Mouse (Mus musculus) monocyte, adult 2 months (primary cell): ENCODE measurements around the gene Adck1.
"Not testable (repeated sequence)": the region's sequence is repeated elsewhere in the genome, so short reads cannot be mapped to it uniquely, and the experiment has no call there.

Source experiments
- DNase-seq, 2 experiments: peaks; one replicate each; pipeline ENCODE4 v3.0.0; 2022; ENCODE audit warnings: low spot score in 2 of 2, low read depth in 1 of 2

The Adck1 gene

DNA sequence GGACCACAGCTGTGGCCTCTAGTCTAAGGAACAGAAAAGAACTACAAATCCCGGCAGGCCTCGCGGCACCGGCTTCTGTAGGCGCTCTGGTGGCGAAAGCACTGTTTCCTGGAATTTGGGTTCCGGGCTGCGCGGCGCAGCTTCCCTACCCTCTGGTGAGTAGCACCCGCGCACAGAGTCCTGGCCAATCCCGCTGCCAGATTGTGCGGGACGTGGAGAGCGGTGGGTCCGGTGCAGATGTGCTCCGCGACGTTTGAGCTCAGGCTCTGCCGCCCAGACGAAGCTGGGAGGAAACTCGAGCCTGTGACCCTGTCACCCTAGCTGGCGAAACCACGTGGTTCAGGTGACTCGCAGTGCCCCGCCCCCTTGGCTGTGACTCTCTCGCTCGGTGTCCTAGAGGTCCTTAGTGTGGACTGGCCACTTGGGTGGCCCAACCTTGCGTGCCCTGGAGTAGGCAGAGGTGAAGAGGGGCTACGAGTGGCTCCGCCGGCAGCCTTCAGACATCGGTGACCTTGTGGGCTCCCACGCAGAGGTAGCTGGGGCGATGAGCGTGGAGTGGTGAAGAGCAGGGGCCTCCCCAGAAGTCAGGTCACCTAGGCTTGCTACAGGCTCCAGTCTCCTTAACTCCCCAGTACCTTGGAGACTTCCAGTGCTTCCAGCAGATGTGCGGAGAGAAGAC, at the start of gene Adck1:
TSS of gene Adck1 (plus strand) at position 114 of the 679 bp plus-strand sequence.
- peak; percentile 62 to 77 for DNase-seq

DNA sequence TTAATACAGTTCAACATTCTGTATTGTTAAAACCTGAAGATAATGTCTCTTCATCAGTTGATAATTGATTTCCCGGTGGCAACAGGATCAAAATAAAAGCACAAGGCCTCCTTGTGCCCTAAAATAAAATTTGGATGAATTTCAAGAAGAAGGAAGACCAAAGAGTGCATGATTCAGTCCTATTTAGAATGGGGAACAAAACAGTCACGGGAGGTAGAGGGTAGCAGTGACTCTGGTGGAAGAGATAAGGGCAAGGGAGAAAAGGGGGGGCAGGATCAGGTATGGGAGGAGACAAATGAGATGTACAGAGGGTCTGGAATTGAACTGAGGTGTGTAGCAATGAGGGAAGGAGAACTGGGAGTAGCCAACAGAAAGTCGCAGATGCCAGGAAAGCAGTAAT, 45.8 kb upstream of the Adck1 start:
- no peak for DNase-seq

DNA sequence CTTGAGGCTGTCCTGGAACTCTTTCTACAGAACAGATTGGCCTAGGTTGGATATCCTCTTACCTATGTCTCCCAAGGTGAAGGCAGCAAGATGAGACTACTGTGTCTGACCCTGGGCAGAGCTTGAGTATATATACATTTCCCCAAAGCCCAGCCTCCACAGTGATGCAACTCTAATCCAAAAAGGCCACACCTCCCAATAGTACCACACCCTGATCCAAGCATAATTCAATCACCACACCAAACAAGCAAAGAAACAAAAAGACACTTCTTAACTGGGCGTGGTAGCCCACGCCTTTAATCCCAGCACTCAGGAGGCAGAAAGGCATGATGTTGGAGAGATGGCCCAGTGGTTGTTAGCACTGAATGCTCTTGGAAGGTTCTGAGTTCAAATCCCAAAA, 36.4 kb upstream of the Adck1 start, which contains the start of gene Gm5039:
TSS of gene Gm5039 (minus strand) at position 101 of the 400 bp plus-strand sequence.
- DNase-seq, result not testable (repeated sequence)

DNA sequence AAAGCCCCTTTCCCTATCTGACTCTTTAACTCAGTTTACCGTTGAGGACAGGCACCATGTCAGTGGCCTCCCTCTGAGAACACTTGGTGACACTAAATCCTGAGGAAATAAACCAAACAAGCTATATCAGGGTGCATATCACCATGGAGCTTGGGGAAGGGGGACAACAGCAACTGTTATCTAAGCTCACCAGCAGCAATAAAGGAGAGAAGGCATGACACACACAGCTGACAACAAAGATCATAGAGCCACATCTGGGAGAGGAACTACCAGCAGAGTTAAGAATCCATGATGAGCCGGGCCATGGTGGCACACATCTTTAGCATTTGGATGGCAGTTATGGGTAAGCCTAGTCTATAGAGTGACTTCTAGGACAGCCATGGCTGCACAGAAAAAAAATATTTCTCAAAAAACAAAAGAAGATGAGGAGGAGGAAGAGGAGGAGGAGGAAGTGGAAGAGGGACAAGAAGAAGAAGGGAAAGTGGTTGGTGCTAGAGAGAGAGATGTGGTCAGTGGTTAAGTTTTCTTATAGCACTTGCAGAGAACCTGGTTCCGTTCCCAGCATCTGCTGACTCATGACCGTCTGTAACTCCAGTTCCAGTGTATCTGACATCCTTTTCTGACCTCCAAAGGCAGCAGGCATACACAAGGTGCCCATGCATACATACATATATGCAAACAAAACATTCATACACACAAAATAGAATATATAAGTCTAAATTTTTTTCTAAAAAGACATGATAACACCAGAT, 23.5 kb upstream of the Adck1 start:
- DNase-seq, result not testable (repeated sequence)

DNA sequence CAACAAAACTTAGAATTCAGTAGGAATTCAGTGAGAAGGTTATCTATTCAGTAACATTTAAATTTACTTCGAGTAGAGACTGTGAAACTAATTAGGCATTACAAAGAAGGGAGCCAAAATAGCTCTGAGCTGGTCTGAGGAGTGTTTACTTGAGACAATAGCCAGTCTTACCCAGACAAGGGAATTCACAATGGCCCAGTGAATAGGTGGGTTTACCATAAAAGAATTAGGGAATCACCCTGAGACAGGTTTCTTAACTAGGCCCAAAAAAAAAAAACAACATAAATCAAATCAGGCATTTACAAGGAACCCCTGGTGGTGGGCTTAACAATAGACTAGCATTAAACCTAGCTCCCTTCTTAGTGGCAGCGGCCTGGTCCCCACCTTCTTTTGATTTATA, 19.1 kb upstream of the Adck1 start:
- DNase-seq, result not testable (repeated sequence)

DNA sequence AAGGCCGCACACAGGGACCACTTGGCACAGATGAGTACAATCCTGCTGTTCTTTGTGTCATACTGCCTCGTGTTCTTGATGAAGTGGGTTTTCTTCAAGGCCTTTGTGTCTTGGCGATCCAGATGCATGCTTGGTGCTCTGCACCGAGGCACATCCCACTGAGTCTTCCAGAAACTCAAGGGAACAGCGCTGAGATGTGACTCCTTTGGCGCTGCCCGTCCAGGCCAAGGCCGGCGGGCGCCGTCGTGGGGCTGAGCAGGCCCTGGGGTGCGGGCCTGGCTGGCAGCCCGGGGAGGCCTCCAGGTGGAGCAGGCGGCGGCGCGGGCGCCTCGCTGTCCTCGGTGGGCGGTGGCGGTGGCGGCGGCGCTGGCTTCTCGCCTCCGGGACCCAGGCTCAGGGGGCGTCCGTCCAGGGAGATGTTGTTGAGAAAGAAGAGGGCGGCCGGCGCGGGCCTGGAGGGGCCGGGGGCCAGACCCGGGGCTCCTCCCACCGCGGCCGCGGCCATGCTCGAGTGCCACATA, 6.1 kb upstream of the Adck1 start:
- no peak for DNase-seq

DNA sequence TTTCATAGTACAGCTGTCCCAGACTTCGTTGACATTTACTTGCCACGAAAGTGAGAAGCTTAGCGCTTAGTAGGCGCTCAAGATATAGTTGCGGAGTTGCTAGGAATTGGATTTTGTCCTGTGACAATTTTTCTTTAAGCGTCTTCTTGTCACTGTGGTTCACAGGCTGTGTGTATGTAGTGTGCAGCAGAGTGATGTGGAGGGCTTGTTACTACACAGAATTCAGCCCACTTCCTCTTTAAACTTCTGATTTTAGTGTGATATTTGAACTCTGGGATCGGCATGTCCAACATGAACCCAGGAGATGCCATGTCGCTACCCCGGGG, 729 bp downstream of the Adck1 start:
- no peak for DNase-seq

DNA sequence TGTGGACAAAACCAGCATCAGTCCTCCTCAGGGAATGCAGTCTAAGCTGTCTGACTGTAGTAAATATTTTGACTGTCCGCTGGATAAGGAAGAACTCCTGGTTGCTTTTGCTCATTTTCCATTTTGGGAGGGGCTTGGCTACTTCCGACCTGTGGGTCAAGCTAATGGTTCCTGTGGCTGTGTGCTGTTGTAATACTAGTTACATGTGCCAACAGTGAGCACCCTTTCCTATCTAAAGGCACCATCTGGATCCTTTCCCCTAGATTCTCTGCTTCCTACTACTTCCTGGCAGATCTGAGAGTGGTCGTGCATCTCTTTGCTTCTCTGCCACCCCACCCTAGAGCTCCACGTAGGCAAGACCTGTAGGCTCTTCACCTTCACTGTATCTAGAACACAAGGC, 7.3 kb downstream of the Adck1 start:
- no peak for DNase-seq

DNA sequence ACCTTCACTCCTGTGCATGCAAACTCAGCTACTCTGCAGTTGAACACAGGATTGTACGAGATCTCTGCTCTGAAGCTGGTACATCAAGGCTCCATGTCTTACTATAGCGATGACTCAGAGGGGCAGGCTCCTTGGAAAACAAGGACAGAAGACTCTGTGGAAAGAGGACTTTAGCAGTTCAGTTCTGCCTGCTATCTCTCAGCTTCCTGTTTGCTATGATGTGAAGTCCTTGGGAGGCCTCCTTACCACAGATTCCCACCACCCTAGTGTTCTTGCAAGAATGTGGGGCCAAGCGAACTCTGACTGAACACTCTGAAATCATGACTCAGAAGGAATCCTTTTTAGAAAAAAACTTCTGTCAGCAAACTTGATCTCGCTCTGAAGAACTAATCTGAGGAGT, 8.3 kb downstream of the Adck1 start:
- no peak for DNase-seq

DNA sequence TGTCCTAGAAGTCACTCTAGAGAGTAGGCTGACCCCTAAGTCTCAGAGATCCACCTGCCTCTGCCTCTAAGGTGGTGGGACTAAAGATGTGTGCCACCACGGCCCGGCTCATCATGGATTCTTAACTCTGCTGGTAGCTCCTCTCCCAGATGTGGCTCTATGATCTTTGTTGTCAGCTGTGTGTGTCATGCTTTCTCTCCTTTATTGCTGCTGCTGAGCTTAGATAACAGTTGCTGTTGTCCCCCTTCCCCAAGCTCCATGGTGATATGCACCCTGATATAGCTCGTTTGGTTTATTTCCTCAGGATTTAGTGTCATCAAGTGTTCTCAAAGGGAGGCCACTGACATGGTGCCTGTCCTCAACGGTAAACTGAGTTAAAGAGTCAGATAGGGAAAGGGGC, 9.3 kb downstream of the Adck1 start:
- not testable (repeated sequence) for DNase-seq

DNA sequence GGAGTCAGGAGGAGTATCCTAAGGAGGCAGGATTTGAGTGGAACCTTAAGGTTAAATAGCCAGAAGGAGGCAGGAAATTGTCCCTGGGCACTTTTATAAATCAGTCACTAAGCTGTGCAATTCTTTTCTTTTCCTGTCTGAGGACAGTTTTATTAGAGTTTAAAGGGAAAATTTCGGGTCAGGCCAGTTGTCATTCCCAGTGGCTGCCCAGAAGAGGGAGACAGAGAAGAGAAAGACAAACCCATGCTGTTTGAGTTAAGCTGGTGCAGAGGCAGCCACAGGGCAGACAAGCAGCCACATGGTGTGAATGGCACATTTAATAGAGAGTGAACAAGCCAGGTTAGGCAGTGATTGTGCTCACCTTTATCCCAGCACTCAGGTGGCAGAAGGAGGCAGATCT, 10.0 kb downstream of the Adck1 start:
- DNase-seq, result not testable (repeated sequence)

DNA sequence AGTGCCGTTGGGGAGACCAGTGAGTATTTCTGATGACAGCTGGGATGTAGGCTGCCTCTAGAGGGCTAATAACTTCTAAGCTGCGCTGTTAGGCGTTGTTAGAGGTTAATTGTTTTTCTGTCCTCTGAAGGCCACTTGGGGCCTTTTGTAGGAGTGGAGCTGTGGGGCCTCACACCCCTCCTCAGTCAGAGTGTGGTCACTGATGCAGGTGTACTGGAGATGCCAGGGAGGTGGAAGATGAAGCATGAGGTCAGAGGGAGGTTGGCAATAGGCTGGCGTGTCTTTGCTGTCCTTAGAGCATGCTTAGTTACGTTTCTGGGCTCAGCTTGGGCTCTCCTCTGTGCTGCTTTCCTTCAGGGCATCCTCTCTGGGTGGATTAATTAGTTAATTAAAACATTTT, 11.7 kb downstream of the Adck1 start:
- no peak for DNase-seq

DNA sequence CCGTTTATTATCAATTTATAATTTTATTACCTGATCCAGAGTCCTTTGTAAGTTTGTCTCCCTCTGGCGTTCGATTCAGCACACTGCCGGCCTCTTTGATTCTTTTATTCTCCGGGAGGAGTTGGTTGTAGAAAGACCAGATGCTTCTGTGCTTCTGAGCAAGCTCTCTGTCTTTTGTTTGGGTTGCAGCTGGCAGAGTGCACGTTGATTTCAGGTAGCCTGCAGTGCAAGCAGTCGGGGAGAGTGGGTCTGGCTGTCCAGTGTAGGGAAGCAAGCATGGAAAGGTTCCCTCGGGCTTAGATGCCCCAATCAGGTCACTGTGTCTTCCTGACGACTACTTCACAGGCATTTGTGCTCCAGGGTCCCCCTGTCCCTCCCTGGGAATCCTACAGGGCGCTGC, 16.5 kb downstream of the Adck1 start:
- DNase-seq, result no peak

DNA sequence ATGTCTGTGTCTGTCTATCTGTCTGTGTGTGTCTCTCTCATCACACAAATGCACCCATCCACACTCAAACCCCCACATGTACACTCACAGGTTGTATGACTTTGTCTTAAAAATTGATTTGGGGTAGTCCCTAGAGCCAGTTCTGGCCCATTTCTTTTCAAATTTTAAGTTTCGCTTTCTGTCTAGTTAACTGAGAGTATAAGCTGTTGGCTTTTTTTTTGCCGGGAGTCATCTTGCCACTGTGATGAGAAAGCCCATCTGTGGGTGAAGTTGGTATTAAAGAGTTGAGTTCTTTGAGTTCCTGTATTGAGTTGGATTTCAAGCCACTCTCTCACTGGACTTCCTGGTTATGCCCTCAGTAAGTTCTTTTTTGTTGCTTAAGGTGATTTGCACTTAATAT, 17.9 kb downstream of the Adck1 start:
- DNase-seq, result no peak

DNA sequence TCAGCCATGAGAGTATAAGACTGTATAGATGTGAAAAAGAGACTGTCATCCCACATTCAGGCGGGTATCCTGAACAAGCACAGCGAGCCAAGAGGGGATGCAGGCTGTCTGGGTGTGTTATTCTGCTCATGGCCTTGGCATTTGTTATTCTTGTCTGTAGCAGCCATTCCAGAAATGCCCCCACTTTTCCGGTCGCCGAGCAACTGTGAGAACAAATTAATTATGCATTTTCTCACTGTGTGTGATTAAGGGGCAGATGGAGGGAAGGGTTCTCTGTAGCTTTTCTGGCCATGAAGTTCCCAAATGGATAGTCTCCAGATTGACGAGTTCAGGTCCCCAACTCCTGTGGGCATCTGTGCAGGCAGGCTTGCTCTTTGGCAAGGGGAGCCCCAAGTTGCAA, 28.5 kb downstream of the Adck1 start:
- DNase-seq, result no peak

DNA sequence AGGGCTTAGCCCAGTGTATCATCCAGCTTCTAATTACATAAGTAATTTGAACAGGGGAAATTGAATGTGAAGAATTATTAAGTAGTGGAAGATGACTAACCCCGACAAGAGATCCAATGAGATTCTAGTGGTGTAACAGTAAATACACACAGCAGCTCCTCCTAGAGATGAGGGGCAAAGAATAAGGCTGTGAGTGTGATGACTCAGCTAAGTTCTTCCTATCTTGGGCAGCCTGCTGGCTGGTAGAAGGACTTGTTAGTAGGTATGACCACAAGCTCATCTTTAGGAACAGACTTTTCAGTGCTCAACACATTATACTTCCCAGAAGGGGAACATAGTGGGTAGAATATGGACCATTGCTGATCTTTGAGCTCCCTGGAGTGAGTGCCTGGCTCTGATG, 38.3 kb downstream of the Adck1 start:
- DNase-seq, result no peak

DNA sequence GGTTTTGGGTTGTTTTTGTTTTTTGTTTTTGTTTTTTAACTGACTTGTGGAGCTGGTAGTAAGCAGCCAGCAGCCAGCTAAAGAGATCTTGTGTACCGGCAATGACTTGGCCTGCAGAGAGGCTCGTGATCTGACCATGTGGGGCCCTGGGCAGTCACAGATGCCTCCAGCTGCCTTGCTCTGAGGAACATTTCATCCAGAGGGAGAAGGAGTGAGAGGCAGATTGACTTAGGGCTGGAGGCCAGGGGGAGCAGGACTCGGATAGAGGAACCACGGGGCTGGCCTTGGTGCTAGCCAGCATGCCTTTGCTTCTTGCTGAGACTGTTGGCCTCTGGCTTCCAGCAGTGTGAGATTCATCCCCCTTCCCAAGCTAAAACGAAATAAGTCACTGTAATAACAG, 43.2 kb downstream of the Adck1 start:
- DNase-seq, result no peak

DNA sequence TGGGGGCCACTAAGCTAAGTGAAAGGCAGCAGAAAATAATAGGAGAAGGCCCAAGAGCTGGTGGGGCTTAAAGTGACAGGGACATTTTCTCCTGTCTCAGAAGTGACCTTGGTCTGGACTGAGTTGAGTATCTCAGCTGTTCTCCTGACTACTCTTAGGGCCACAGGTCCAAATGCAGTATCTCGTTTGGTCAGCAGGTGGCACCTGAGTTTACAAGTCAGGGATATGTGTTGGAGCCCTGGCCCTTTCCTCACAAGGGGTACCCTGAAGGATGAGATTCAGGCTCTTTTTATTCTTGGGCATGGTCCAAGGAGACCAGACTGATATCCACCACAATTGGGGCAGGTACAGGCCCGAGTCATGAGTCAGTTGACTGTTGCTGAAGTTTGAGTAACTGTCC, 44.8 kb downstream of the Adck1 start:
- DNase-seq, result no peak

DNA sequence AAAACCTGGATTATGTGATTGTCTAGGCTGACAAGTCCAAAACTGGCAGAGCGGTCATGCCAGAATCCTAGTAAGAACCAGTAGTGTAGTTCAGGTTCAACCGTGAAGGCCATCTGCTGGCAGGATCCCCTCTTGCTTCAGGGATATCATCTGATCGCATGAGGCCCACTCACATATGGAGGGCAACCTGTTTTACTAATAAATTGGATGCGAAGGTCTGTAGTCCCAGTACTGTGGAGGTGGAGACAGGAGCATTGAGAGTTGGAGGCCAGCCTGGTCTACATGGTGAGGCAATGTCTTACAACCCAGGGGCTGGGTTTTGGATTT, 47.6 kb downstream of the Adck1 start:
- DNase-seq, result no peak

DNA sequence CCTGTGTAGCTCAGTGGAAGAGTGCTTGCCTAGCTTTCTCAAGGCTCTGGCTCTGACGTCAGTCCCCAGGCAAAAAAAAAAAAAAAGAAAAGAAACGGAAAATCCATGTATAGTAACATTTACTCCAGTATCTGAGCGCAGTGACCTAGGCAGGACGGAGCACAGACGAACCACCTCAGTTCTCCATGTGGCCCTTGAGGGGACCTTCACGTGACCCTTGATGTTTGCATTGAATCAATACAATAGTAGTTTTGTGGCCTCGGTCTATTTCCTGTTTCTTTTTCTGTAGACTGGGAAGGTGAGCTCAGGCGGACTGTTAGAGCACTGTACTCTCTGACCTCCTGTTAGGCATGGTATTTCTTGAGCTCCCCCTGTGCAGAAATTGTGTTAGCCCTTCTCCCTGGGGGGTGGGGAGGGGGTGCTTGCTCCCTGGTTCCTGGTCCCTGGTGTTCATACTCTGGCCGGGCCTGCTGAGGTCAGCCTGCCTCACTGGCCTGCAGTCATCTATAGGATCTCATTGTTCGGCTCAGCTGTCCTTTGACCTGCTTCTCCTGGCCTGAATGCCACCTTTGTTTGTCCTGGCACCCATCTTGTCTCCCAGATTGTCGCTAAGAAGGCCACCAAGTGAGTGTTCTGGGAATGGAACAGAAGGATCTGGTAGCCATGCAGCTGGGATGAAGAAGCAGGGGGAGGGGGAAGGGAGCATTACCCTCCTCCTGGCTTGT, 48.1 kb downstream of the Adck1 start:
- no peak for DNase-seq

DNA sequence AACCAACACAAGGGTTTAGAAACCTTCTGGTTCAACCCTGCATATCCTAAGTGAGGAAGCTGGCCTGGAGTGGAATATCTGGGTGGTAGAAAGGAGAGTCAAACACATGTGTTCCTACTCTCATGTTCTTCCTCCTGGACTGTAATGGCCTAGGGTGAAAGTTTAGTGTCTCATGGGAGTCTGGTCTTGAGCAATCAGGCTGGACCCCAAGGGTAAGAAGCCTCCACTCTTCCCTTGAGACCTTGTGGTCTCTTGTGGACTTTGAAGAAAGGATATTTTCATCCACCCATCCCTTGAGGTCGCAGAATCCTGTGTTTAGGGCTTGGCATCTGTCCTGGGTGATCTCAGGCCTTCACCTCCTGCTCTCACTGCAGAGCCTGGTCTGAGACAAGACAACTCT, 52.9 kb downstream of the Adck1 start:
- no peak for DNase-seq

DNA sequence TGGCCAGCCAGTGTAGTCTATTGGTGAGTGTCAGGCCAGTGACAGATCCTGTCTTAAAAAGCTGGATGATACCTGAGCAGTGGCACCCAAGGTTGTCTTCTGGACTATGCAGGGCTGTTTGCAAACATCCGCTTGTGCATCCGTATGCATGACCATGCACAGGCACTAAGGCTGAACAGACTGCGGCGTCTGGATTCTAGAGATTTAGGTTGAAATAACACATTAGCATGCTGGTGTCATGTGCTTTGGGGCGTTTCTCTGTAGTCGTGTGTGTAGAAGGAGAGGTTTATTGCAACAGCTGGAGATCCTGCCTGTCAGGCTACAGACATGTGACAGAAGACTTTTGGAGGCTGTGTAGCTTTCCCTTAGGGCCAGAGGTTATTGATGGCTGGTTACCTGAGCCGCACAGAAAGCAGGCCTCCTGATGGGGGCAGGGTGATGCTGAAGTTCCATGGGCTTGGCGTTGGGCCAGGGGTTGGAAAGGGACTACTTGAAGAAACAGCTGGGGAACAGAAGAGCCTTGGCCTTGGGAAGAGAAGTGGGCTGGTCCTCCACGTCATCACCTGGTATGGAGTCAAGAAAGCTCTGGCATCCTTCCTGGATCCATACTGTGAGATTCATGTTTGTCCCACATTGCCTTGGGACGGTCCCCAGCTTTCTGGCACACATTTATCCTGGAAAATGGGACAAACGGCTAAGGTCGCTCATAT, 59.7 kb downstream of the Adck1 start:
- DNase-seq, result no peak
